Mouse (Mus musculus): ENCODE results near the gene Epc2. TPM values are rescaled to one million over a fixed set of nuclear protein-coding genes. Genes with fewer than 3 reads are reported as not detected.

Epc2 gene
- polyA plus RNA-seq, 1 experiment from 2014 or later, result 17.5 TPM

DNA sequence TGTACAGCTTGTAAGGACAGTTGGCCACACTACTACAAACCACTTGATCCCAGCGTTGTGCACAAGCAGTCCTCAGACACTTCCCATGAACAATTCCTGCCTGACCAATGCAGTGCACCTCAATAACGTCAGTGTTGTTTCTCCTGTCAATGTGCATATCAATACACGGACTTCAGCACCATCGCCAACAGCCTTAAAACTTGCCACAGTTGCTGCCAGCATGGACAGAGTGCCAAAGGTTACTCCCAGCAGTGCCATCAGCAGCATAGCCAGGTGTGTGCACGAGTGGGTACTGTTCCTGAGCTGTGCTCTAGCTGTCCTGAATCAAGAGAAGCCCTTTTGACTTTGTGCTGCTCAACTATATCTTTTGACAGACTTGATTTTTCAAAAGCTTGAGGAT, 97.2 kb downstream of the Epc2 start:
- WGBS, result 90% methylated on average over 5 of the region's 5 CpGs
- no peak overlapping the region for H3K9ac ChIP-seq

DNA sequence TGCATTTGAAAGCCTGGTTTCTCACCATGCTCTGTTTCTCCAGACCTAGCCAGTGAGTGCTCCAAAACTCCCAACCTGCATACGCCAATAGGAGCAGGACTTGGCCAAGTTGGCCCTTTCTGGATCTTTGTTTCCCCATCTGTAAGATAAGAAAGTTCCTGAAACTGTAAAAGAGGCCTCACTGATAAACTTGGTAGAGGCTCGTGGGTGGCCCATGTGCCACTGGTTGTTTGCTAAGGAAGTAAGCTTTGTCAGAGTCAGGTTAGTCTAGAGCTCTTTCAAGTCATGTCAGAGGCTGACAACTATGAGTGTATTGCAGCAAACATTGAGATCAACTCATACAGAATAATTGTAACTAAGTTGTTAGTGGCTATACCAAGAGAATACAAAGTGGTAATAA, 101.8 kb downstream of the Epc2 start:
- 96% methylated on average over 2 of the region's 2 CpGs for WGBS
- Histone ChIP-seq H3K9ac (no peak overlapping the region), H3K4me3 (replicated peaks; ENCODE audit: low read length) (no peak overlapping the region), H3K4me1 (replicated peaks; ENCODE audit: control insufficient read depth, insufficient read depth, low read length) (no peaks in the 10 kb centered on the region), H3K27ac (no peak overlapping the region), H3K9me3 (ENCODE audit: control insufficient read depth, low read length) (no peaks in the 10 kb centered on the region), H3K36me3 (replicated peaks; ENCODE audit: control insufficient read depth, insufficient read depth) (peaks cover 22% of the 10 kb centered on the region), H3K4me2 (replicated peaks) (no peak overlapping the region), H3K27me3 (ENCODE audit: control insufficient read depth, insufficient read depth, low read length) (no peaks in the 10 kb centered on the region)
- DNase-seq (ENCODE audit: low spot score) (no peak), ATAC-seq (ENCODE audit: low FRiP score) (no peak)

More for the DNA sequence above, 97.2 kb downstream of the Epc2 start:
- ATAC-seq (ENCODE audit: low FRiP score) (no peak), DNase-seq (ENCODE audit: low spot score) (no peak)
- Histone ChIP-seq H3K9me3 (ENCODE audit: control insufficient read depth, low read length) (no peaks in the 10 kb centered on the region), H3K4me2 (replicated peaks) (no peak overlapping the region), H3K27me3 (ENCODE audit: control insufficient read depth, insufficient read depth, low read length) (no peaks in the 10 kb centered on the region), H3K36me3 (replicated peaks; ENCODE audit: control insufficient read depth, insufficient read depth) (peaks cover 48% of the 10 kb centered on the region), H3K27ac (no peak overlapping the region), H3K4me1 (replicated peaks; ENCODE audit: control insufficient read depth, insufficient read depth, low read length) (no peaks in the 10 kb centered on the region), H3K4me3 (replicated peaks; ENCODE audit: low read length) (no peak overlapping the region)

DNA sequence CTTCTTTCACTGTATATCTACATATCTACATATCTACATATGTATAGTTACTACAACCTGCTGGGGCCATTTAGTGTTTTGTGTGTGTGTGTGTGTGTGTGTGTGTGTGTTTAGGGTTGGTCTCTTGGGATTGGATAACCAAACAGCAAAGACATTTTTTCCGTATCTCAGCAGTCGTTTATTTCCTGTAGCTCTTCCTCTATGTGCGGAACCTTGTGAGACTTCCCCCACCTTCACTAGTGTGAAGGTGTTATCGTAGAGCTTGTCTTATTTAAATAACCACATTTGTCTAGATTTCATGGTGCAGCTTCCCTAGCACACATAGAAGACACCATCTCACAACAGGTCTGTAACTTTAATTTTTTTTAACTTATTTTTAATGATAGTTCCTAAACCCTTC, 106.1 kb downstream of the Epc2 start:
- Histone ChIP-seq H3K9me3 (ENCODE audit: control insufficient read depth, low read length) (no peaks in the 10 kb centered on the region), H3K4me3 (replicated peaks; ENCODE audit: low read length) (no peak overlapping the region), H3K4me1 (replicated peaks; ENCODE audit: control insufficient read depth, insufficient read depth, low read length) (no peaks in the 10 kb centered on the region), H3K36me3 (replicated peaks; ENCODE audit: control insufficient read depth, insufficient read depth) (no peaks in the 10 kb centered on the region), H3K4me2 (replicated peaks) (no peak overlapping the region), H3K27ac (no peak overlapping the region), H3K27me3 (ENCODE audit: control insufficient read depth, insufficient read depth, low read length) (no peaks in the 10 kb centered on the region), H3K9ac (no peak overlapping the region)
- ATAC-seq (ENCODE audit: low FRiP score) (no peak), DNase-seq (ENCODE audit: low spot score) (no peak)
- 92% methylated on average over 4 of the region's 4 CpGs for WGBS

- Histone ChIP-seq H3K9ac (no peak overlapping the region), H3K27me3 (ENCODE audit: control insufficient read depth, insufficient read depth, low read length) (no peaks in the 10 kb centered on the region), H3K4me1 (replicated peaks; ENCODE audit: control insufficient read depth, insufficient read depth, low read length) (no peaks in the 10 kb centered on the region), H3K36me3 (replicated peaks; ENCODE audit: control insufficient read depth, insufficient read depth) (no peaks in the 10 kb centered on the region), H3K4me2 (replicated peaks) (no peak overlapping the region), H3K9me3 (ENCODE audit: control insufficient read depth, low read length) (no peaks in the 10 kb centered on the region), H3K4me3 (replicated peaks; ENCODE audit: low read length) (no peak overlapping the region), H3K27ac (no peak overlapping the region)
- no peak for DNase-seq (ENCODE audit: low spot score)
- no peak for ATAC-seq (ENCODE audit: low FRiP score)
- WGBS, result 98% methylated on average over 3 of the region's 3 CpGs
Observed at GRCm38 (mm10) chr2:49558361-49558760, 107.1 kb downstream of the Epc2 start.

GRCm38 (mm10) chr2:49562688-49563350, 111.5 kb downstream of the Epc2 start:
- Histone ChIP-seq H3K4me3 (replicated peaks; ENCODE audit: low read length) (no peak overlapping the region), H3K27me3 (ENCODE audit: control insufficient read depth, insufficient read depth, low read length) (no peaks in the 10 kb centered on the region), H3K9me3 (ENCODE audit: control insufficient read depth, low read length) (no peaks in the 10 kb centered on the region), H3K27ac (no peak overlapping the region), H3K4me2 (replicated peaks) (no peak overlapping the region), H3K4me1 (replicated peaks; ENCODE audit: control insufficient read depth, insufficient read depth, low read length) (no peaks in the 10 kb centered on the region), H3K9ac (no peak overlapping the region), H3K36me3 (replicated peaks; ENCODE audit: control insufficient read depth, insufficient read depth) (no peaks in the 10 kb centered on the region)
- DNase-seq (ENCODE audit: low spot score), result no peak
- no peak for ATAC-seq (ENCODE audit: low FRiP score)
- WGBS, result 86% methylated on average over 10 of the region's 10 CpGs

DNA sequence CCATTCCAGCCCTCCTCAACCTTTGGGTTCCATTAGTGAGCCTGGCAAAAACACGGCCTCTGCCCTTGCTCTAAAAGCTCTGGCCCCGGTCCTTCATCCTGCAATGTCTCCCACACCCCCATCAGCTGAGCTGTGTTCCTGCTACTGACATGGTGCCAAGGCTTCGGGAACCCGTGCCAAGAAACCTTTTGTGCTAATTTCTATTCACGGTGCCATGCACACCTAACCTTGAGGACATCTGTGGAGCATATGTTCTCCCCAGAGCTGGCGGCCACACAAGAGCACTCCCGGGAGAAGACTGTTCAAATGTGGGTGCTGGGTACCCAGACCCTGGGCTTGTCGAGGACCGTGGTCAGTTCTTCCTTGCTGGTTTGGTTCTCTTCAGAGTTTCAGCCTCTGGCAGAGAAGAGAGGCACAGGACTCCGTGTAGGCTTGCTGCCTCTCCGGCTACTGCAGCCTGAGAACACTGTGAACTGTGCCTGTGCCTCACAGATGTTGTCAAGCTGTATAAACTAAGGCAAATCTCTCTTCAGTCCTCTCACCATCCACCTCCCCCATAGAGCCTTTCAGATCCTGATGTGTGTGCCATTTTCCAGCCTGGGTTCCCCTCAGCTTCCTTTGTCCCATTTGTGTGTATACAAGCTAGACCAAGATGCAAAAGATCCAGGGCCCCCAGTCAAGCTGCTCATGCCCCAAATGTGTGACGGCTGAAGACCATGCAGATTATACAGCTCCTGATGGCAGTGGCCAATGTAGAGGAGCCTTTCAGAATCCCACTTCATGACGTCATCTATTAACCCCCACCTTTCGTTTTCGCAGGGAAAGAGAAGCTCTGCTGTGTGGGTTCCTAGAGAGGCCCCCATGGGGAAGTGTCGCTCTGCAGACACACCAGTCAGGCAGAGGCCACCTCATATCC, 118.8 kb downstream of the Epc2 start:
- Histone ChIP-seq H3K4me2 (replicated peaks) (0 out of 2 replicates have a peak overlapping the region, but pooled peaks have one; percentile 12), H3K27ac (no peak overlapping the region), H3K4me3 (replicated peaks; ENCODE audit: low read length) (no peak overlapping the region), H3K27me3 (ENCODE audit: control insufficient read depth, insufficient read depth, low read length) (no peaks in the 10 kb centered on the region), H3K9me3 (ENCODE audit: control insufficient read depth, low read length) (no peaks in the 10 kb centered on the region), H3K4me1 (replicated peaks; ENCODE audit: control insufficient read depth, insufficient read depth, low read length) (peaks cover 26% of the 10 kb centered on the region), H3K9ac (no peak overlapping the region), H3K36me3 (replicated peaks; ENCODE audit: control insufficient read depth, insufficient read depth) (no peaks in the 10 kb centered on the region)
- DNase-seq (ENCODE audit: low spot score) (peak; percentile 76), ATAC-seq (ENCODE audit: low FRiP score) (peak; percentile 32; the same call in 1 of the 2 replicates)
- whole genome bisulfite sequencing, result 61% methylated on average over 16 of the region's 16 CpGs

DNA sequence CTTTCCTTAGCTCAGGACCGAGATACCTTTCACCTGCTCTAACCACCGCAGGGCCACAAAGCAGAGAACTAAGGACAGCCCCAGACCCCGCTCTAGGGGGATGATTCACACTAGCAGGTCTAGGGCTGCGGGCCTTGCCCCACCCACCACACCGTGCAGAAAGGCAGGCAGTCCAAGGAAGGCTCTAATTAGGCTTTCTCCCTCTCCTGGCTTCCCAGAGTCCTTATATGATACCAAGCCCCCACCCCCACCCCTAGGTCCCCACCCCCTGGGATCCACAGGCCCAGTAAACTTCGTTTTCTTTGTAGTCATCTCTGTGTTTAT, 119.5 kb downstream of the Epc2 start:
- no peak for DNase-seq (ENCODE audit: low spot score)
- no peak overlapping the region for H3K27ac ChIP-seq
- H3K4me2 ChIP-seq (replicated peaks), result no peak overlapping the region
- no peaks in the 10 kb centered on the region for H3K36me3 ChIP-seq (replicated peaks; ENCODE audit: control insufficient read depth, insufficient read depth)
- H3K27me3 ChIP-seq (ENCODE audit: control insufficient read depth, insufficient read depth, low read length), result no peaks in the 10 kb centered on the region
- peak; percentile 16; the same call in 1 of the 2 replicates for ATAC-seq (ENCODE audit: low FRiP score)
- peaks cover 26% of the 10 kb centered on the region for H3K4me1 ChIP-seq (replicated peaks; ENCODE audit: control insufficient read depth, insufficient read depth, low read length)
- no peak overlapping the region for H3K9ac ChIP-seq
- no peak overlapping the region for H3K4me3 ChIP-seq (replicated peaks; ENCODE audit: low read length)
- 62% methylated on average over 6 of the region's 6 CpGs for WGBS
- H3K9me3 ChIP-seq (ENCODE audit: control insufficient read depth, low read length), result no peaks in the 10 kb centered on the region

- ATAC-seq (ENCODE audit: low FRiP score) (no peak), DNase-seq (ENCODE audit: low spot score) (no peak)
- H3K4me2 ChIP-seq (replicated peaks), result peak overlapping the region; percentile 44
- no peak overlapping the region for H3K4me3 ChIP-seq (replicated peaks; ENCODE audit: low read length)
- H3K9me3 ChIP-seq (ENCODE audit: control insufficient read depth, low read length), result no peaks in the 10 kb centered on the region
- H3K4me1 ChIP-seq (replicated peaks; ENCODE audit: control insufficient read depth, insufficient read depth, low read length), result peaks cover 26% of the 10 kb centered on the region
- no peak overlapping the region for H3K9ac ChIP-seq
- H3K27ac ChIP-seq, result peak overlapping the region; percentile 80
- no peaks in the 10 kb centered on the region for H3K27me3 ChIP-seq (ENCODE audit: control insufficient read depth, insufficient read depth, low read length)
- no peaks in the 10 kb centered on the region for H3K36me3 ChIP-seq (replicated peaks; ENCODE audit: control insufficient read depth, insufficient read depth)
- WGBS, result 71% methylated on average over 11 of the region's 11 CpGs
Observed at GRCm38 (mm10) chr2:49571159-49571920, 120.1 kb downstream of the Epc2 start.

DNA sequence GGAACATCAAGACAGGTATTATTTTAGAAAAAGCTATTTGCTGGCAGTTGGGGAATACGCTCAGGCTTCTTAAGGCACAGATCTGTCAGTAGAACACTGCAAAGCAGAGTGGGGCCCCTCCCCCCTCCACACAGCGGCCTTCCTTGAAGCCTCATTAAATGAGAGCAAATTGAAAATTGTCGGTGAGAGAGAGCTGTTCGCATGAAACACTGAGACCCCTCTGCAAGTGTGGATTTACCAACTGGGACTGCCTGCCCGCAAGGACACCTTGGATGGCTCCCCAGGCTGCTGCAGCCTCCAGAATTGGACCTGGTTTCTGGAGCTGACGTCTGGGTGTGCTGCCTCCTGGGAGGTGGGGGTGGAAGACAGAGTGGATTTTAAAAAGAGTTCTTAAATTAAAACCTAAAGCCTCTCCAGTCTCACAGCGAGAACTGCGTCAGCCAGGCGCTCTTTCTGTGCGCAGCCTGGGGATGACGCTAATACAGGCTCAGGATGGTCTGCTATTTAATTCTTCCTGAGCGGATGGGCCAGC, 120.9 kb downstream of the Epc2 start:
- Histone ChIP-seq H3K27me3 (ENCODE audit: control insufficient read depth, insufficient read depth, low read length) (no peaks in the 10 kb centered on the region), H3K9ac (peak overlapping the region; percentile 44)

More for the DNA sequence above, 120.9 kb downstream of the Epc2 start:
- 38% methylated on average over 12 of the region's 12 CpGs for WGBS
- Histone ChIP-seq H3K36me3 (replicated peaks; ENCODE audit: control insufficient read depth, insufficient read depth) (no peaks in the 10 kb centered on the region), H3K27ac (peak overlapping the region; percentile 80), H3K4me1 (replicated peaks; ENCODE audit: control insufficient read depth, insufficient read depth, low read length) (peaks cover 26% of the 10 kb centered on the region), H3K4me2 (replicated peaks) (peak overlapping the region; percentile 44), H3K9me3 (ENCODE audit: control insufficient read depth, low read length) (no peaks in the 10 kb centered on the region), H3K4me3 (replicated peaks; ENCODE audit: low read length) (0 out of 2 replicates have a peak overlapping the region, but pooled peaks have one; percentile 5)
- ATAC-seq (ENCODE audit: low FRiP score) (peak; percentile 75), DNase-seq (ENCODE audit: low spot score) (peak; percentile 53)
